Mouse (Mus musculus): Measurements from ENCODE around the gene Npb.
A peak's percentile ranks its signal among the peaks of the same experiment; 100 is the strongest.

DNA sequence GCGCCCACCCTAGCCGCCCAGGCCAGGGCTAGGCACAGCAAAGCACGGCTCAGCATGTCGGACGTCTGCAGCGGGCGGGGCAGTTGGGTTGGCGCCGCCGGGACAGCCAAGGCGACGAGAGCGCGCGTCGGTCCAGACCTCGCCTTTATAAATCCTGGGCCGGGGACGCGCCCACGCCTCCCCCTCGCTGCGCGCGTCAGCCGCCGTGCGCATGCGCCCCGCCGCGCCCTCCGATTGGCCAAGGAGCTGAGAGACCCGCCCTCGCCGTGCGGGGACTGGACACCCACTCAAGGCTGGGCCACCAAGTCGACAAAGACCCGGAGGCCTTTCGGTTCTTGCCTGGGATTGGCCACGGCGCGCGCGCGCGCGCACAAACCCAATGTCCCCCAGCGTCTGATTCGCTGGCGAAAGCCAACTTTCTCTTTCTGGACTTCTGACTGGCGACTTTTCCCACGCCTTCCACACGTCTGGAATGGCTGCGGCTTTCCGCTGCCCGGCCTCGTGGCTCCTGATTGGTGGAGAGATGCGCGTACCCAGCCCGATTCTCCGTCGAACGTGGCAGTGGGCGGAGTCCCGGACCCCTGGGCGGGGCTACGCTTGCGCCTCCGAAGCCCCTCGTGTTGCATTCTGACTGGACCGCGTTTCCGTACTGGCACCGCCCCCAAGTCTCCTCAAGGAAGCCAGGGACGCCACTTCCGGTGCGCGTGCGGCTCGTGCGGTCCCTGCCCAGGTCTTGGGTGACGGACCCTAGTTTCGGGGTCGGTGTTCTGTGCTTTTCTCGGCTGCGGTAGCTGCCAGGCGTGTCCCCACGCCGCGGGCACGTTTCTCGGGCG, 35.3 kb upstream of the Npb start, which contains the start of gene P4hb:
- TF ChIP-seq POLR2A (IDR thresholded peaks at IDR 0.05; ENCODE audit: low read depth, low read length) (peak; percentile 100), CTCF (IDR thresholded peaks at IDR 0.05; ENCODE audit: borderline replicate concordance, insufficient read depth, low read length) (no peak)

Measured in embryonic fibroblast, embryonic 13.5 days (primary cell).